Mouse (Mus musculus): ENCODE measurements around the gene Greb1. TPM values are rescaled to one million over a fixed set of nuclear protein-coding genes. Genes with fewer than 3 reads are reported as not detected.

The Greb1 gene
- 14.2 and 15.8 TPM in 2 replicates for polyA plus RNA-seq (2012; rRNA removed)

DNA sequence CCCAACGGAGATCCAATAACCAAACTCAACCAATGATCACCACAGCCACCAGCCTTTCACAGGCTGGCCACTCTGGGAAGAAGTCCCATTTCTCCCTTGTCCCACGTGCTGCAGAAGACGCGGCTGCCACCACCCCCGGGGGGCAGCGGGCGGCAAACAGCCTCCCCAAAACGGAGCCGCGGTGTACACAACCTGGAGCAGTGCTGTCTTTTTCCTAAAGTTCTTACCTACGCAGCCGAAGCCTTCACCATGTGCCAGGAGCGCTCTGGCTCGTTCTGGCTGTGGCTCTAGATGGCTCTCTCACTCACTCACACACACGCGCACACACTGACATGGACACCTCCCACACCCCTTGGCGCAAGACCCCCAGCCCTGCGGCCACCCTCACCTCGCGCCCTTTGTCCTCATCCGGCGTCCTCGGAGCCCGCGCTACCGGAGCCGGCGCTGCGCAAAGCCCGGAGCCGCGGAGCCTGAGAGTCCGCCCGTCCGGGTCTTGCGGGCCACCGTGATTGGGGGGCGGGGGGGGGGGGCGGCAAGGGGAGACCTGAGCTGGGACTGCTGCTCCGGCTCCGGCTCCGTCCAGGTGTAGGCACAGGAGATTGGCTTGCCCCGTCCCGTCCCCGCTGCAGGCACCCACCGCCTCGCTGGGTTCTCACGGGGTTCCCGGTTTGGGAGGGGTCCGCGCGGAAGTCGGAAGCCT, at the start of gene Greb1:
Greb1 (minus strand) TSS at position 628 of the 700 bp plus-strand sequence.

GRCm38 (mm10) chr12:16810525-16811431, 10.1 kb upstream of the Greb1 start, which contains the start of gene E2f6:
Gene E2f6, plus strand, starts transcription at chr12:16810963.

DNA sequence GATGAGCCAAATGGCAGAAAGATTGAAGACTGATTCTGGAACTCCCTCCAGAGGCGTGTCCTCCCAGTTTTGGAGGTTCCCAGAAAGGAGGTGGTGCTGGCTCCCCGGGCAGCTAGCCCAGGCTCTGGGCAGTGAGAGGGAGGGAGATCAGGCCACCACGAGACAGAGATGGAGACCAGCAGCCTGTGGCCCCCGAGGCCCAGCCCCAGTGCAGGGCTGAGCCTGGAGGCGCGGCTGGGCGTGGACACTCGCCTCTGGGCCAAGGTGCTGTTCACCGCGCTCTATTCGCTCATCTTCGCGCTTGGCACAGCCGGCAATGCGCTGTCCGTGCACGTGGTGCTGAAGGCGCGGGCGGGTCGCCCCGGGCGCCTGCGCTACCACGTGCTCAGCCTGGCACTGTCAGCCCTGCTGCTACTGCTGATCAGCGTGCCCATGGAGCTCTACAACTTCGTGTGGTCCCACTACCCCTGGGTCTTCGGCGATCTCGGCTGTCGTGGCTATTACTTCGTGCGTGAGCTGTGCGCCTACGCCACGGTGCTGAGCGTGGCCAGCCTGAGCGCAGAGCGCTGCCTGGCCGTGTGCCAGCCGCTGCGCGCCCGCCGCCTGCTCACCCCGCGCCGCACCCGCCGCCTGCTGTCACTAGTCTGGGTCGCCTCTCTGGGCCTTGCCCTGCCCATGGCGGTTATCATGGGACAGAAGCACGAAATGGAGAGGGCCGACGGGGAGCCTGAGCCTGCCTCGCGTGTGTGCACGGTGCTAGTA, 147.2 kb downstream of the Greb1 start, which contains the start of gene Ntsr2:
Ntsr2 (plus strand) TSS at position 51 of the 762 bp plus-strand sequence.

Other genes starting within 250 kb of the Greb1 start
- 8.3 and 9.2 TPM in 2 replicates for gene Lpin1, start 189.9 kb downstream of the Greb1 start, polyA plus RNA-seq (2012; rRNA removed)
- 0.06 TPM in 1 of 2 replicates, not detected in the other for gene Ntsr2, start 147.5 kb downstream of the Greb1 start, polyA plus RNA-seq (2012; rRNA removed)
- gene E2f6, start 10.1 kb upstream of the Greb1 start, polyA plus RNA-seq (2012; rRNA removed) = 65.2 and 71.7 TPM in 2 replicates
- 15.5 and 20.2 TPM in 2 replicates for gene Rock2, start 94.0 kb upstream of the Greb1 start, polyA plus RNA-seq (2012; rRNA removed)
- gene Pqlc3, start 199.5 kb upstream of the Greb1 start, polyA plus RNA-seq (2012; rRNA removed) = 1.1 and 3.1 TPM in 2 replicates
- 0.46 TPM in 2 replicates for gene 2410004P03Rik, start 210.8 kb upstream of the Greb1 start, polyA plus RNA-seq (2012; rRNA removed)